Mouse (Mus musculus): ENCODE results near the gene Znrf3.

Gene Znrf3

GRCm38 (mm10) chr11:5442590-5443021, 2.0 kb downstream of the Znrf3 start:
- DNase-seq (ENCODE audit: extremely low spot score): no peak

DNA sequence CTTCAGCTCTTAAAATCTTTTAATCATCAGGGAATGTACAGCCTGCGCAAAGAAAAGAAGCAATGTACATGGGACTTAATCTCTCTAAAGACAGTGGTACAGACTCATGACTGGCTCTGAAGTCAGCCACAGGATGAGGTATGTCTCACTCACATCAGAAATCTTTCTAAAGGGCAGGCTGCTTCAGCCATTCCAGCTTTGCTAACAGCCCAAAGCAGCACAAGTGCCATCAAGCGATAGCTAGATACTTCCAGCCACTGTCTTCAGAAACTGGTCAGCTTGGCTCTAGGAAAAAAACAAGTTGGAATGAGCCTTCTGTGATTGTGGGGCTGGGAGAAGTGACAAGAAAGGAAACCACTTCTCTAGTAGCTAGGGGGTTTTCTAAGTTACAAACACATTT, 7.0 kb downstream of the Znrf3 start:
- no peak for DNase-seq (ENCODE audit: extremely low spot score)

DNA sequence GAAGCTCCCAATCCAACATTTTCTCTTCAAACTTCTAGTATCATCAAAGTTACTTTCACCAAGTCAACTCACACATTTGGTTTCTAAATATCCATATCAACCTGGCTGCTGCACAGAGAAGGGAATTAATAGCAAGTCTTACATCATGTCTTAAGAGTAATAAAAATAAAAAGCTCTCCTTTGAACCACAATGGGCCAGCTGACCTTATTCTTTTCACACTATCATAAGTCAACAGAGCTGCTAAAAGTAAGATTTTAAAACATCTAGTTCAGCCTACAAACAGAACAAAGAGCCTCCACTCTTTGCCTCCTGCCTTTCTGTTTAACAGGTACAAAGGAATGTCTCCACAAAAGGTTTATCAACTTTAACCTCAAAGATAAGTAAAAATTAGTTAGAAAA, 7.7 kb downstream of the Znrf3 start:
- DNase-seq (ENCODE audit: extremely low spot score): no peak

GRCm38 (mm10) chr11:5435493-5435892, 9.2 kb downstream of the Znrf3 start:
- no peak for DNase-seq (ENCODE audit: extremely low spot score)

DNA sequence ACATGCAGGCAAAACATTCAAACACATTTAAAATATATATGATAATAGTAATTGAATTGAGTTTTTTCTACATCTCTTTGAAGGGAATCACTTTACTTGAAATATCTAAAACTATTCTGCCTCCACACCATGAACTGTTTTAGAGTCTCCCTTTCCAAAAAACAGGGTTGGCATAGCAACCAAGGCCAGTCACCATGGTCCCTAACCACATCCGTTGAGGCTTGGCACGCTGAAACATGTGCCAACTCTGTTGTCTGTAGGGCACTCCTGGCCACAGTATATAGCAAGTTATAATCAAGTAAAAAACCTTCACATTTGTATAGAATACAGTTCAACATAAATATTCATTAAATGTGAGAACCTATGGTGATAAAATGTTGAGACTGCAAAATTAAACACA, 12.3 kb downstream of the Znrf3 start:
- DNase-seq (ENCODE audit: extremely low spot score): no peak

GRCm38 (mm10) chr11:5430863-5431262, 13.8 kb downstream of the Znrf3 start:
- DNase-seq (ENCODE audit: extremely low spot score): no peak

DNA sequence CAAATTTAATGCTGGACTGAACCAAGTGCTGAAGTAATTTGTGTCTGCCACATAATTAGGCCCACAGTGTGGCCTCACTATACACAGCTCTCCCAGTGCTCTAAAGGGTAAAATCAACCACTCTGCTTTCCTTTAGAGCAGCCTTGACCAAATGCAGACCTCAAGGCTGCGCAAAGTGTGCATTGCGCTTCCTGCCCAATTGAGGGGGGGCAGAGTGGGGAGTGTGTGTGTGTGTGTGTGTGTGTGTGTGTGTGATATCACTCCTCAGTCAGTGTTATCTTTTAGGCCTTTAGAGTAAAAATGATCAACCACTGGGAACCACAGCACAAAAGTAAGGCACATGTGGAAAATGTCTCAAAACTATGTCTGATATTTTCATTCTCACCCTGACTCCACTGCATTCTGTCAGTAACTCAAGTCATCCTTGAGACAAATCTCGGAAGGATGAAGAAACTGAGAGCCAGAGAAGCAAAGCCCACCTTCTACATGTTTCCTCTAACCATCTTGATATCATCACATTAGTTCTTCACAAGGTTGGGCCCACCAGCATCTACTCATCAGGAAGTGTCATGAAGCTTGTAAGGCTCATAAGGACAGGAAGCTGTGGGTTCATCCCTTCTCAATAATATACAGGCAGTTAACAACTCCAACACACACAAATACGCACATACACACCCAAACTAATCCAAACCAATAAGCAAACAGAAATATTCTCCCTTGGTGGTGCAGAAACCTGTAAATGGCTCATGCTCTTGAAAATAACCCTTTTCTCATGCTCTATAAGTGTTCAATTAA, 15.1 kb downstream of the Znrf3 start:
- DNase-seq (ENCODE audit: extremely low spot score): no peak

DNA sequence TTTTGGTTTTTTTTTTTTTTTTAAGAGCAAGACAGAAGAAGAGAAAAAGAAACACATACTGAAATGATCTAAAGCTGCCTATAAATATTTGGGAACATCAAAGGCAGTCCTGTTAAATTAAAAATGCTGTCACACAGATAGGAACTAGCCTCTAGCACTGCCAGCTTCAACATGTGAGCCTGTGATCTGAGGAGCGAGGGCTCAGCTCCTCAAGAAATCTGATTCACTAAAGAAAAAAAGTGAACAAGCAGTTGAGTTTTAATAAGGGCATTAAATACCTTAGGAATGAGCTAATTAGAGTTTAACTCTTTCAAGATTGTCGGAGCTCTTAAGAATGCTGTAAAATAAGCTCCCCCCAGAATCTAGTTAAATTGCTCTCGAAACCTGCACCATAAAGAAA, 17.4 kb downstream of the Znrf3 start:
- no peak for DNase-seq (ENCODE audit: extremely low spot score)

GRCm38 (mm10) chr11:5426317-5426716, 18.3 kb downstream of the Znrf3 start:
- DNase-seq (ENCODE audit: extremely low spot score): no peak

DNA sequence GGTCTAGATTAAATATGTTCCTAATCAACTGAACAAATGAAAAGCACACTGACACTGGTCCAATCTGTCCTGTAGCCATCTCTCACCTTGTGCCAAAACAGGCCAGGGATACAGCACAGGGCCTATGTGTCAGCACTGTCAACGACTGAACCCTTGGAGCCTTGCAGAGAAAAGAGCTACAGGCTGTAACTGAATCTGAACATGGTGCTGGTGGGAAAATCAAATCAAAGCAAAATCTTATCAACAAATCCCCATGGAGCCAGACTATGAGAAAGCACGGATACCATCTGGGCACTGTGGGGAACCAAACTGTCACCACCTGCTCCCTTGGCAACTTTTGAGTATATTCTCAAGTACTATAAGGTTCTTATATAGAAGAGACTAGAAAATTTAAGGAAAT, 19.5 kb downstream of the Znrf3 start:
- no peak for DNase-seq (ENCODE audit: extremely low spot score)

DNA sequence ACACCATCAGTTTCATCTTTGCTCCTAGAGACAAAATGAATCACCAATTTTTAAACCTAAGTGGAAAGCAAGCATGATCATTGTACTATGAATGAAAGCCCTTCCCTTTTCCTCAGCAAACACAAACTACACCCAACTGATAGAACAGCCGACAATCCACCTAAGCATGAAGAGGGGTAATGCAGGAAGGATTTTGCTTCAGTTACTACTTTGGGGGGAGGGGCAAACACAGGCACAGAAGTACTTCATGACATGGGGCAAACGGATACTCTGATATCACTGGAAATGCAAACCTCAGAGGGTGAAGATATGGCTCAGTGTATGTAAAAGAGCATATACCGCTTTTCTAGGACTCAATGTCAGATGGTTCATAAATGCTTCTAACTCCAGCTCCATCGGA, 20.5 kb downstream of the Znrf3 start:
- DNase-seq (ENCODE audit: extremely low spot score): no peak

DNA sequence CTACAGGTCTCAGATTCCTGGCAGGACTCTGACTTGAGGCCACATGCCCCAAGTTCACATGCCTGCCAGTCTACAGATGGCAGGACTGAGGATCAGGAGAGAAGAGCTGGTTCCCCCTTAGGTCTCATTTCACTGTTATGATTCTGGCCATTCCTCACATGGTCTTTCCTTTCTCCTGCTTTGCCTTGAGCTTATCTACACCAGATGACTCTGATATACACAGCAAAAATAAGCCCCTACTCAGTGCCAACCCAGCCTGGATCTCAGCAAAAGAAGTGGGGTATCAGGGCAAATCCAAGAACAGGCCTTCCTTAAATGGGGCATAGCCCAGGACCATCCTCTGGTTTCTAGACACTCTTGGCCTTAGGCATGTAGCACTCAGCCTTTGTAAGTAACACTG, 21.6 kb downstream of the Znrf3 start:
- no peak for DNase-seq (ENCODE audit: extremely low spot score)

DNA sequence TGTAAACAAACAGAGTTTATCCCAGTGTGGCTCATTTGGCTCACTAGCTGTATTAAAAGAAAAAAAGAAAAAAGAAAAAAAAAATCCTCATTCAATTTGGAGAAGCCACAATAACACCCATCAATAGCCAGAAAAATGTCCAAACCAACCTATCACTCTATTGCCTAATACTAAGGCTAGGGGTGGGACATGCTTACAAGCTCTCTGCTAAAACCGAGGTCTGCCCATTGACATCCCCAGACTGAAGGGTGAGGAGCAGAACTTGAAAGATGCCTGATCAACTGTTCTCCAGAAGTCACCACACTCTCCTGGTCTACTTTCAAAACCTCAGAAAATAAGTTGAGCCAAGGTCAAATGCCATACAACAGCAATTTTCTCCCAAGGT, 22.4 kb downstream of the Znrf3 start:
- no peak for DNase-seq (ENCODE audit: extremely low spot score)

- DNase-seq (ENCODE audit: extremely low spot score): no peak
These were observed 23.0 kb downstream of the Znrf3 start for GRCm38 (mm10) chr11:5421506-5422251.

GRCm38 (mm10) chr11:5415617-5416338, 28.9 kb downstream of the Znrf3 start:
- peak; percentile 35 for DNase-seq (ENCODE audit: extremely low spot score)

DNA sequence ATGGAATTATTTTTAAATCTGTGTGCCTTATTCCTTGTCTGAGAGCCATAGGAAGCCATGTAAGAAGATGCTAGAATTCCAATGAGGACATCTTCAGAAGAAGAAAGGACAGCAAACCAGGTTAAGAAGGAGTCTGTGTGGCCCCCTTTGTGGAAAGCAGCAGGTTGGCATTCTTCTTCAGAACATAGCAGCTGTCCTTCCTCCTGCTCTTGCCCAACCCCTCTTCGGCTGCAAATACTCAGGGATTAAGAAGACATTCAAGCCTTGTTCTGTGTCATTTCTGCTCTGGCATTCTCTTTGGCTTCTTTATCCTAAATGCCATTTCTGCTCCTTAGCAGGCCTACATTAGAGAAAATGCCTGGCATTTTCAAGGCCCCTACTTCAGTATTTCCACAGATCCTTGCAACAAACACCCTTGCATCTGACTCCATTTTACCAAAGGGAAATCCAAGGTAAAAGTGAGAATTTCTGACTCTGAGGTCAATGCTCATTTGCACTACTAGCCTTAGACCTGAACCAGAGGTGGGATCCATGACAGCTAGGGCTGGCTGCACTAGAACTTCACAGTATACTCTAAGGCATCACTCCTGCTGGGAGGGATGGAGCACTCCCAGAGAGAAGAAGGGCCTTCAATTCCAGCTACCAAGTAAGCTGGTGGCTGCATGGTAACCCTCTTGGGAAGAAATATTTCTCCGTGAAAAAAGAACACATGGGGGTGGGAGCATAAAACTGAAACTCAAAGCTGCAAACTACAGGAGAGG, 29.6 kb downstream of the Znrf3 start:
- DNase-seq (ENCODE audit: extremely low spot score): no peak

DNA sequence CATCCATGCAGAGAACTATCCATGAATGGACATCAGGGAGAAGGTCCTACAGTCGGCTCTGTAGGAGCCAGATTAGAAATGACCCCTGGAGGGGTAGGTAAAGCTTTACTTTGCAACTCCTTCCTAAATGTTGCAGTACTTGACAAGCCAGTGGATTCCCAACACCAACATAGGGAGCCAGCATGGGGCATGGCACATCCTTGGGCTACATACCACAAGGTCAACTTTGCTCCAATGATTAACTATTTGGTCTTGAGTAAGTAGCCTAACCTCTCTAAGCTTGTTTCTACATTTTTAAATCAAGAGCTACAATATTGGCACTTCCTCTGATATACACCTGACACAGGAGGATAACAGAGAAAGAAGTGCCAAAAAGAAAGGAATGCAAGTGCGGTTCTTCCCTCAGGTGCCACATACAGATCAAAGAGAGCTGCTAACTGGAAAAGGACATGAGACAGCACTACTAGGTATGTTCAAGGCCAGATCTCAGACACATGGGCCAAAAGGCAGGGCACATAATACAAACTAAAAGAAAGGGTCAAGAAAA, 31.9 kb downstream of the Znrf3 start:
- DNase-seq (ENCODE audit: extremely low spot score): no peak

GRCm38 (mm10) chr11:5411577-5411976, 33.1 kb downstream of the Znrf3 start:
- peak; percentile 29 for DNase-seq (ENCODE audit: extremely low spot score)

DNA sequence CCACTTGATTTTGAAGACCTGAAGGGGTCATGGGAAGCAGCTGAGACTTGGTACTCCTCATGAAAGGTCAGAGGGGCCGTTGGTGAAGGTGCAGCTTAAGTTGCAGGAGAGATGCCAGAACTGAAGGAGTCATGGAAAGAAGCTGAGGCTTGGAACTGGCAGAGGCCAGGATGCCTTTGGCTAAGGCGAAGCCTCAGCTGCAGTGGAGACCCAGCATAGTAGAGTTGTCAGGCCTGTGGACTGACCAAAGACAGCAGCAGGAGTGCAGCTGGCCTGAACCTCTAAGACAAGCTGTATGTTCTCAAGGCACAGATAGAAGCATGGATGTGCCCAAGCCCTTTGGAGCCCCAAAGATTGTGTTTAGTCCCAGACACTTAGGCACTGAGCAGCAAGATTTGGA, 40.5 kb downstream of the Znrf3 start:
- no peak for DNase-seq (ENCODE audit: extremely low spot score)

- no peak for DNase-seq (ENCODE audit: extremely low spot score)
These were observed 42.4 kb downstream of the Znrf3 start for GRCm38 (mm10) chr11:5402127-5402733.
